Mouse (Mus musculus) kidney, embryonic 15.5 days (tissue): ENCODE data around the gene Egln2. TPM values are rescaled to one million over a fixed set of nuclear protein-coding genes. Genes with fewer than 3 reads are reported as not detected.
A peak's percentile ranks its signal among the peaks of the same experiment; 100 is the strongest.

Experiments used
- ATAC-seq: fragments of 200-750 bp; cut with Nextera tagmentation; replicated peaks from 2 replicates; pipeline ENCODE4 v1.8.0; 2017; ENCODE audit warnings: moderate TSS enrichment; ENCODE audit not compliant: low FRiP score
- H3K27ac ChIP-seq: fragments of 300-500 bp; sonication (generic); 2 replicates; pipeline ENCODE4 v1.5.1; 2015; ENCODE audit warnings: mild to moderate bottlenecking, inconsistent platforms
- H3K27me3 ChIP-seq: fragments of 300-500 bp; sonication (generic); 2 replicates; pipeline ENCODE4 v1.6.1; 2015; ENCODE audit warnings: inconsistent platforms
- H3K36me3 ChIP-seq: fragments of 300-500 bp; sonication (generic); 2 replicates; pipeline ENCODE4 v1.6.1; 2015; ENCODE audit warnings: inconsistent platforms
- H3K4me1 ChIP-seq: fragments of 300-500 bp; sonication (generic); 2 replicates; pipeline ENCODE4 v1.6.1; 2015; ENCODE audit warnings: inconsistent platforms
- H3K4me2 ChIP-seq: fragments of 300-500 bp; sonication (generic); 2 replicates; pipeline ENCODE4 v1.6.1; 2015; ENCODE audit warnings: moderate library complexity, mild to moderate bottlenecking, inconsistent platforms
- H3K4me3 ChIP-seq: fragments of 300-500 bp; sonication (generic); replicated peaks from 2 replicates; pipeline ENCODE4 v1.5.1; 2015; ENCODE audit warnings: mild to moderate bottlenecking, inconsistent platforms
- H3K9ac ChIP-seq: fragments of 300-500 bp; sonication (generic); 2 replicates; pipeline ENCODE4 v1.6.1; 2015; ENCODE audit warnings: mild to moderate bottlenecking, inconsistent platforms
- H3K9me3 ChIP-seq: fragments of 300-500 bp; sonication (generic); replicated peaks from 2 replicates; pipeline ENCODE4 v1.6.1; 2016; ENCODE audit warnings: inconsistent platforms
- WGBS: fragments of 180-500 bp; shearing (Covaris S2); methylation state at CpG from one replicate; pipeline ENCODE4 v1.1.7; 2015; ENCODE audit warnings: mixed read lengths; 5-methylcytosine and 5-hydroxymethylcytosine counted together
- polyA plus RNA-seq: library from polyadenylated mRNA; unstranded; fragments of >200 nt; fragmentation: Nextera tagmentation; extraction: Ambion mirVana; gene quantifications from 2 replicates; pipeline ENCODE4 v1.2.1, GENCODE M21; 2015

Gene Egln2
- polyA plus RNA-seq, 1 experiment from 2014 or later: 74.9 TPM

DNA sequence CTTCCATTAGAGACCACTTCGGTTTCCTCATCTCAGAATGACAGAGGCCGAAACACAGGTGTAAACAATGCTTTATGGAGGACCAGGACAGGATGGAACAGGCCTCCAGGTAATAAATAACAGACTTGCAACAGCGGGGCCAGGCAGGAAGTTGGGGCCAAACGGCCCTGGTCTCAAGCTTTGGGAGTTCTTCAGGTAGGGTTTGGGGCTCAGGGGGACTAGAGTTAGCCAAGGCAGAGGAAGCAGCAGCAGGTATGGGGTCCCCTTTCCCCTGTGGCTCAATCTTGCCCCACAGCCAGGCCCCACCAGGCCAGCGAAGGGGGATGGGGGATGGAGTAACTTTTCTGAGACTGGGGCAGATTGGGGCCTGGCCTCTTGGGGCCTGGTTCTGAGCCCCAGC is 1.8 kb upstream of the Egln2 start:
- H3K9me3 ChIP-seq: no peaks in the 10 kb centered on the region
- WGBS: 79% methylated on average over 5 of the region's 5 CpGs
- no peak overlapping the region for H3K27ac ChIP-seq
- H3K4me1 ChIP-seq: peaks cover 35% of the 10 kb centered on the region
- no peak overlapping the region for H3K9ac ChIP-seq
- no peak overlapping the region for H3K4me3 ChIP-seq
- ATAC-seq: no peak
- peaks cover 38% of the 10 kb centered on the region for H3K36me3 ChIP-seq
- no peaks in the 10 kb centered on the region for H3K27me3 ChIP-seq
- no peak overlapping the region for H3K4me2 ChIP-seq

DNA sequence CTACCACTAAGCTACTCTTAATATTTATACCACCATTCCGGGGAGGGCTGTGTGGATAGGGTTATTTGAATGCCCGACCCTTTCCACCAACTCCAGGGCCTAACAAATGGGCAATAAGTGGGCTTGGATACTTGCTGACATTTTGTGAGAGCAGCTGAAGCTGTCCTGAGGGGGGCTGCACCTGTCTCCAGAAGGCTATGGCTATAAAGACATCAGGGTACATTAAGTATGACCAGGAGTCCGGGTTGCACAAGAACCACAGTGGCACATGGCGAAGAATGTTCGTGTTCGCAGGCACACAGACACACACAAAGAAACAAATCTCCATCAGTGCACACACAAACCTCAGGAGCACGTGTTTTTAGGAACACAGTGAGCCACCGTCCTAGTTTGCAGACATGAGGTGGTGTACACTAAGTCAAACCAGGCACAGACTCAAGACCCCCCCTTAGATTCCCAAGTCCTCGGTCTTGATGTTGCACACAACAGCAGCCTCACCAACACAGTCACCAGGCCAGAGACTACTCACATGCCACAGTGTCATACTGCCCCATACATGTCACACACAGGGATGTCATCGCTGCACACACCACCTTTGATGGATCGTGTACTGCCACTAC is 983 bp upstream of the Egln2 start:
- peak overlapping the region; percentile 79 for H3K9ac ChIP-seq

DNA sequence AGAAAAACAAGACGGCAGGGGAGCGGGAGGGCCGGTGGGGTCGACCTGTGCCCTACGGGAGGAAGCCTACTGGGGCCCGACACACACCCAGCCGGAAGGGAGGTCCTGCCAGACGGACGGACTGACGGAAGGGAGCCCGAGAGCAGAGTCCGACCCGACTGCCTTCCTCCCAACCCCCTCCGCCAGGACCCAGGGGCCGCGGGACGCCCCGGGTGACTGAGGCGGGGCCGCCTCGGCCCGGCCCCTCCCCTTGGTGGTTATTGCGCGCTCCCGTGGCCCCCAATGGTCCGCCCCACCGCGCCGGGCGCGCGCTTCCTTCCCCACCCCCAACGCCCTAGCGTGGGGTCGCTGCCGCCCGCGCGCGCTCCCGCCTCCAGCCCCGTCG is 381 bp downstream of the Egln2 start:
- Histone ChIP-seq H3K9ac (peak overlapping the region; percentile 79), H3K4me2 (peak overlapping the region; percentile 86), H3K4me3 (peak overlapping the region; percentile 72), H3K4me1 (peaks cover 57% of the 10 kb centered on the region), H3K27ac (peak overlapping the region; percentile 99), H3K9me3 (no peaks in the 10 kb centered on the region), H3K36me3 (peaks cover 39% of the 10 kb centered on the region), H3K27me3 (no peaks in the 10 kb centered on the region)
- ATAC-seq: peak; percentile 84
- 0% methylated on average over 28 of the region's 43 CpGs for WGBS

More for the DNA sequence above, 983 bp upstream of the Egln2 start:
- Histone ChIP-seq H3K4me2 (peak overlapping the region; percentile 86), H3K4me1 (peaks cover 43% of the 10 kb centered on the region), H3K27ac (peak overlapping the region; percentile 99), H3K9me3 (no peaks in the 10 kb centered on the region), H3K27me3 (no peaks in the 10 kb centered on the region), H3K4me3 (peak overlapping the region; percentile 72), H3K36me3 (peaks cover 37% of the 10 kb centered on the region)
- ATAC-seq: no peak
- 71% methylated on average over 11 of the region's 11 CpGs for WGBS

DNA sequence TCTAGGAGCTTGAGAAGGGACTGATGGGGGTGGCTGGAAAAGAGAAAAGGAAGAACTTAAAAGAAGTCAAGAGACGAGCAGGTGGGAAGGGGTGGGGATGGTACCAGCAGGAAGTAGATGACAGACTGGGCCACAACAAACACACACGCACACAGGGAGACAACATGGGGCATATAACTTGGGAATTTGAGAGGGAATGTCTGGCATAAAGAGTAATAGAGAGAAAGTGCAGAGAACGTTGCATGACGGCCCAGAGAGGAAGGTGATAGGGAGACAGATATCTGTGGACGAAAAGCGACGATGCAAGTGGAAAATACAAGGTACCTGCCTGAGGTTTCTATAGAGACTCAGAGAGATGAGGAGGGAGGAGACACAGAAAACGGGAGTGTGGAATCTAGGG is 906 bp downstream of the Egln2 start:
- peak overlapping the region; percentile 99 for H3K27ac ChIP-seq
- under 1% methylated on average over 8 of the region's 8 CpGs for WGBS
- peak overlapping the region; percentile 86 for H3K4me2 ChIP-seq
- H3K27me3 ChIP-seq: no peaks in the 10 kb centered on the region
- H3K9ac ChIP-seq: peak overlapping the region; percentile 79
- H3K9me3 ChIP-seq: no peaks in the 10 kb centered on the region
- H3K4me3 ChIP-seq: peak overlapping the region; percentile 72
- H3K4me1 ChIP-seq: peaks cover 61% of the 10 kb centered on the region
- H3K36me3 ChIP-seq: peaks cover 40% of the 10 kb centered on the region
- ATAC-seq: no peak

DNA sequence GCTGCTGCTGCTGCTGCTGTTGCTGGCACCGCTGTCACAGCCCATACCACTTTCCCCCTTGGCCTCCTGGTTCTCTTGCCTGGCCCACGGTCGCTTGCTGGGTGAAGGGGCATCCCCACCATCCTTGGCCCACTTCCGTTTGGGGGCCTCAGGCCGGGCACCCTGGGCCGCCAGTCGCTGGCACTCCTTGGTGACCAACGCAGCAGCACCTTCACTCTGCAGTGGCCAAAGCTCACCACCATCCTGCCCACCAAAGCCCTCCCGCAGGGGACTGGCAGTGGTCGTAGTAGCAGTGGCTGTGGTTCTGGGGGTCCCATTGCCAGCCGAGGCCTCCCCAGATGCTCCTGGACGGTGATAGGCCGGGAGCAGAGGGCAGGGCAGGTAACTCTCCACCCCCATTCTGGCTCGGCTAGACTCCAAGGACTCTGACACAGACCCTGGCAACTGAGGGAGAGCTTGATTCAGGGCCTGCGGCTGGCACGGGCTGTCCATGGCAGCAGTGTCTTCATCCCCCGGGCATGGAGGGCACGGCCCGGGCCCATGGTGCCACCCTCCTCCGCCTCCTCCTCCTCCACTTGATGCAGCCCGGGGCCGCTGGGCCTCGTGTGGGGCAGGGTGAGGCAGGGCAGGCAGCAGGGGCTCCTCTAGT is 1.5 kb downstream of the Egln2 start:
- peak overlapping the region; percentile 72 for H3K4me3 ChIP-seq
- H3K27me3 ChIP-seq: no peaks in the 10 kb centered on the region
- no peaks in the 10 kb centered on the region for H3K9me3 ChIP-seq
- peak overlapping the region; percentile 79 for H3K9ac ChIP-seq
- 64% methylated on average over 23 of the region's 23 CpGs for WGBS
- 0 out of 2 replicates have a peak overlapping the region, but pooled peaks have one; percentile 99 for H3K27ac ChIP-seq
- peaks cover 37% of the 10 kb centered on the region for H3K36me3 ChIP-seq
- peak overlapping the region; percentile 86 for H3K4me2 ChIP-seq
- no peak for ATAC-seq
- H3K4me1 ChIP-seq: peaks cover 67% of the 10 kb centered on the region

DNA sequence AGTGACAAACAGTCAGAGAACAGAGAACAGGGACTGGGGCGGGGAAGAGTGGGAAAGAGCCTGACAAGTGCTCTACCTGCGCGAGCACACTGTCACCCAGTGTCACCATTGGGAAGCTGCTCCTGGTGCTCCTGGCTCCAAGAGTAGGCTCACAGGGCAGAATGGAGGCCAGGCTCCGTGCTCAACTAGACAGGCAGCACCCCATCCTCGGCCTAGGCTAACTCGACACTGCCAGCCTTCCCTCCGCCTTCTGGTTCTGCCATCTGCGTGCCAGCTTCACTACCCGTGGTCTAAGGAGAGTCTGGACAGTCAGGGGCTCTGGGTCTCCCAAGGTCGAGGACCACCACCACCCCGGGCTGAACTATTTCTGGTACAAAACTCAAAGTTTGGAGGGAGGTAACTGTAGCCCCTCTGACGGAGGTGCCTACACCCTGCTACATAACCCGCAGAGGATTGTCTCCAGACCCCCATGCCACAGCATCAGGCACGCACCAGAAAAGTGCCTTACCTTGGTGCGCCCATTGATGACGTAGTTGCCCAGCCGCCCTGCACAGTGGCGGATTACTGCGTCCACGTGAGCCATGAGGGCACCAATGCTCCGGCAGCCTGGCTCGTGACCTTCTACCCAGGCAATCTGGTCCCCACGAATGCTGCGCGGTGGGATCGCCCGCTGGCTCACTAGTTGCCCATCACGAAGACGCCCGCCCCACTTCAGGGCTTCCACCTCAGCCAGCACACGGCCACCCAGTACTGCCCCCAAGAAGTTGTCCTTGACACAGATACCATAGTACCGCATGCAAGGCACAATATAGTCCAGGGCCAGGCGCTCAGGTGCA is 2.3 kb downstream of the Egln2 start:
- Histone ChIP-seq H3K9me3 (no peaks in the 10 kb centered on the region), H3K4me3 (peak overlapping the region; percentile 72), H3K4me1 (peaks cover 70% of the 10 kb centered on the region), H3K27me3 (no peaks in the 10 kb centered on the region), H3K9ac (peak overlapping the region; percentile 79), H3K4me2 (peak overlapping the region; percentile 86), H3K36me3 (peaks cover 41% of the 10 kb centered on the region), H3K27ac (no peak overlapping the region)
- ATAC-seq: no peak
- WGBS: 78% methylated on average over 33 of the region's 33 CpGs

DNA sequence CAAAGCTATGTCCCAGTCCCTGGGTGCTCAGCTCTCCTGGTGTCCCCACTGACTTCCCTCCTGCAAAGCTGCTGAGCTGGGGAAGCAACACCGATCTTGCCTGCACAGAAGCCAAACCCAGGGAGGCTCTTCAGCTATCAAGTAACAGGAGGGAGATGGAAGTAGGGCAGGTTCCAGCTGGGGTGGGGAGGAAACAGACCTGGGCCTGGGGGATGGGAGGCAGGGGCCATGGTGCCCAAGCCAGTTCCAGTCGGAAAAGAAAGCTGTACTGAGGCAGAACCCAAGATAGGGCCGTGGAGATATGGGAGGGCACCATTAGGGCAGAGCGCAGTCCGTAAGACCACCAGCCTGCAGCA is 3.2 kb downstream of the Egln2 start:
- 56% methylated on average over 5 of the region's 5 CpGs for WGBS

DNA sequence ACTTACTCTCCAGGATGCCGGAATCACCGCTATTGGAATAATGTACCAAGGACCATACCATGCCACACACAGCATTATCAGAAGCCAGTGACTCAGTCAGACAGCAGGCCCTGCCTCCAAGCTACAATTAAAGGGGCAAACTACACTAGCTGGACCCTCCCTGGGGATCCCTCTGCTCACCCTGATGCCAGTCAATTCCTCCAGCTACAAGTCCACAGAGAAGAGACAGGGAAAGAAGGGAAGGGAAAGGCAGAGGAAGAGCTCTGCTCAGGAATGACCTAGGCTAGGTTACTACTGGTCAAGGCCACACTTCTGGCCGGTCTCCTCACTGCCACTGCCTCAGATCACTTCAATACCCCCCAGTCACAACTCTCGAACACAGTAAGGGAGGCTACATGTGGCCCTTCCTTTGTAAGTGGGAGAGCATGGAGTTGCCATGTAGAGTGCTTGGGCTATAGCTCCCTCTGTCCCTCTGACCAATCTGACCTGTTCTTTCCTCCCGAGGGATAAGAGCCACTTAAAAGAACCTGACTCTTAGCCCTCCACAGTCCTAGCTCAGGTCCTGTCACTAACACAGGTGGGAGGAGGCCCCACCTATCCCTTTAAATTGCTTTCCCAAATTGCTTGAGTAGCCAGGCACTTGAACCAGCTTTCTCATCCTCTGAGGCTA is 3.7 kb downstream of the Egln2 start:
- H3K4me3 ChIP-seq: 0 out of 2 replicates have a peak overlapping the region, but pooled peaks have one; percentile 72
- H3K4me2 ChIP-seq: peak overlapping the region; percentile 86
- H3K9me3 ChIP-seq: no peaks in the 10 kb centered on the region
- WGBS: 74% methylated on average over 5 of the region's 5 CpGs
- H3K9ac ChIP-seq: no peak overlapping the region
- H3K4me1 ChIP-seq: peaks cover 69% of the 10 kb centered on the region
- H3K27me3 ChIP-seq: no peaks in the 10 kb centered on the region
- H3K27ac ChIP-seq: peak overlapping the region; percentile 10; the same call in 1 of the 2 replicates
- no peak for ATAC-seq
- peaks cover 56% of the 10 kb centered on the region for H3K36me3 ChIP-seq

More for the DNA sequence above, 3.2 kb downstream of the Egln2 start:
- no peak for ATAC-seq
- Histone ChIP-seq H3K36me3 (peaks cover 50% of the 10 kb centered on the region), H3K9me3 (no peaks in the 10 kb centered on the region), H3K4me2 (peak overlapping the region; percentile 86), H3K4me3 (peak overlapping the region; percentile 72; the same call in 1 of the 2 replicates), H3K9ac (no peak overlapping the region), H3K27ac (no peak overlapping the region), H3K4me1 (peaks cover 70% of the 10 kb centered on the region), H3K27me3 (no peaks in the 10 kb centered on the region)

DNA sequence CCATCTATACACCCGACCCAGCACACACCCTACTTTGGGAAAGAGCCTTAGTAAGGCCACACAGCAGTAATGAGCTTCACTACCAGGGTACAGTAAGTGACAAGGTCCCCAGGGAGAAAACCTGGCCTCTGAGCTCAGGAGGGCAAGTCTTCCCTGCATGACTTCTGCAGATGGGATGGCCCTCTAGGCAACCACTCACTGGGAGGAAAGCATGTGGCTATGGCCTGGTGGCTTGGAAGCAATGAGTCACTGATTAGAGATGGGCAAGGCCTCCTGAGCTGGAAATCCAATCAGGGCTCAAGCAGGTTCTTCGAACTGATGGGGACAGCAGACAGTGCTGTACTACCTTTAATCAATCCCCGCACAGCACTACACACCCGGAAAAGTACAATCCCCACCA is 4.9 kb downstream of the Egln2 start:
- 79% methylated on average over 4 of the region's 4 CpGs for whole genome bisulfite sequencing

DNA sequence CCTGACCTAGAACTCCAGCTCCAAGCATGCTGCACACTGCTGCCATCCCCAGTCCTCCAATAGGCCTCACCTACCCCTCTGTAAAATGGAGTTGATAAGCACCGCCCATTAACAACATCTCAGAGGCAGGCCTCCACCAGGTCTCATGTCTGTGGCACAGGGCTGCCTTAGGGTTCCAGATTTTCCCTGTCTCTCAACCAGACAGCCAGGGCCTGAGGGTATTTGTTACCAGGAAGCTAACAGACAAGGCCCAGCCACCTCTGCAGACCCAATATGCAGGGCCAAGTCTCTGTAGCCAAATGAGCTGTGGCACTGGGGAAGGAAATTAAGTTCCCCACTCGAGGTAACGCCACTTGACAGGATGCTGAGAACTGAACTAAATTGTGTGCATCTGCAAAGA is 5.7 kb downstream of the Egln2 start:
- 79% methylated on average over 3 of the region's 3 CpGs for WGBS
- Histone ChIP-seq H3K9me3 (no peaks in the 10 kb centered on the region), H3K9ac (no peak overlapping the region), H3K4me1 (peaks cover 60% of the 10 kb centered on the region), H3K27ac (peak overlapping the region; percentile 13; the same call in 1 of the 2 replicates), H3K27me3 (no peaks in the 10 kb centered on the region), H3K36me3 (peaks cover 64% of the 10 kb centered on the region), H3K4me3 (no peak overlapping the region), H3K4me2 (no peak overlapping the region)
- ATAC-seq: no peak

More for the DNA sequence above, 4.9 kb downstream of the Egln2 start:
- H3K27me3 ChIP-seq: no peaks in the 10 kb centered on the region
- peaks cover 61% of the 10 kb centered on the region for H3K4me1 ChIP-seq
- H3K9ac ChIP-seq: 0 out of 2 replicates have a peak overlapping the region, but pooled peaks have one; percentile 1
- H3K4me3 ChIP-seq: no peak overlapping the region
- H3K9me3 ChIP-seq: no peaks in the 10 kb centered on the region
- H3K27ac ChIP-seq: peak overlapping the region; percentile 4; the same call in 1 of the 2 replicates
- no peak overlapping the region for H3K4me2 ChIP-seq
- no peak for ATAC-seq
- peaks cover 64% of the 10 kb centered on the region for H3K36me3 ChIP-seq

DNA sequence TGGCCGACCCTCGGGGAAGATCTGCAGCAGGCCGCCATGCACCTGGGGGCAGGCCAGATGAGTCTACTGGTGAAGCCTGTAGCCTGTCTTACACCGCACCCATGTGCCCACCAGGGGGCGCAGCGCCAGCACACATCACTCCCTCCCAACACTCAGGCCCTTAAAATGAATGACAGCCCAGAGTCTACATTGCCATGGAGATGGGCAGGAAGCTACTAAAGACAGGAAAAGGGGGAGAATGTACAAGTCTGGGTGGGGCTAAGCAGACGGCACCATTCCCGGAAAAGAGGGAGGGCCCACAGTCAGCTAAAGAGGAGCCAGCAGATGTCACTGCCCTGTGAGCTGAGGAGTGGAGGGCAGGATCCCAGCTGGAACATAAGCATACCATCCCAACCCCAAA is 6.7 kb downstream of the Egln2 start:
- no peak overlapping the region; the same call in 1 of the 2 replicates for H3K4me3 ChIP-seq
- peaks cover 61% of the 10 kb centered on the region for H3K36me3 ChIP-seq
- no peak overlapping the region for H3K4me2 ChIP-seq
- H3K9me3 ChIP-seq: no peaks in the 10 kb centered on the region
- H3K9ac ChIP-seq: no peak overlapping the region
- peak; percentile 92 for ATAC-seq
- WGBS: 17% methylated on average over 8 of the region's 8 CpGs
- peaks cover 50% of the 10 kb centered on the region for H3K4me1 ChIP-seq
- no peaks in the 10 kb centered on the region for H3K27me3 ChIP-seq
- H3K27ac ChIP-seq: peak overlapping the region; percentile 63; the same call in 1 of the 2 replicates
